Mouse (Mus musculus) CH12.LX (cell line): Measurements from ENCODE around the gene Trim59. TPM values are rescaled to one million over a fixed set of nuclear protein-coding genes. Genes with fewer than 3 reads are reported as not detected.

Experiments
- DNase-seq: peaks from one replicate; pipeline ENCODE4 v3.0.0-alpha.2; 2013; ENCODE audit errors: extremely low read depth
- H3K27ac ChIP-seq: 2 replicates; pipeline ENCODE4 v1.5.1; 2012; ENCODE audit warnings: low read depth, mild to moderate bottlenecking, control low read depth, moderate library complexity; ENCODE audit not compliant: insufficient read depth
- H3K27me3 ChIP-seq: replicated peaks from 2 replicates; pipeline ENCODE3; 2012; ENCODE audit warnings: inconsistent platforms
- H3K36me3 ChIP-seq, 2 experiments: replicated peaks in 1 of 2; 2 replicates each; pipeline versions ENCODE3 to v1.6.1; 2012; ENCODE audit warnings: inconsistent platforms in 1 of 2, low read length in 1 of 2, mild to moderate bottlenecking in 1 of 2, mixed read lengths in 1 of 2, moderate library complexity in 1 of 2; ENCODE audit not compliant: control insufficient read depth in 1 of 2, insufficient read depth in 1 of 2
- H3K4me1 ChIP-seq, 2 experiments: 2 replicates each; pipeline ENCODE4 v1.6.1; 2012; ENCODE audit warnings: inconsistent platforms in 1 of 2, moderate library complexity in 1 of 2; ENCODE audit not compliant: insufficient read depth in 2 of 2, control insufficient read depth in 1 of 2
- H3K4me2 ChIP-seq: 2 replicates; pipeline ENCODE4 v1.6.1; 2012; ENCODE audit warnings: low read depth, mild to moderate bottlenecking, control low read depth; ENCODE audit not compliant: poor library complexity, insufficient read depth, severe bottlenecking
- H3K4me3 ChIP-seq, 3 experiments: fragments of 150-350 bp in 1 of 3; sonication (generic) in 1 of 3; replicated peaks in 1 of 3; 2 replicates each; pipeline versions ENCODE3 to v1.5.1; 2011 to 2012; ENCODE audit warnings: low read depth in 2 of 3, low read length in 2 of 3, mild to moderate bottlenecking in 2 of 3, moderate library complexity in 2 of 3, control low read depth in 1 of 3, improper control_type of control experiment in 1 of 3, inconsistent platforms in 1 of 3, mixed read lengths in 1 of 3; ENCODE audit not compliant: poor library complexity in 1 of 3
- H3K79me2 ChIP-seq: replicated peaks from 2 replicates; pipeline ENCODE4 v1.6.1; 2012; ENCODE audit warnings: mild to moderate bottlenecking, moderate library complexity; ENCODE audit not compliant: control insufficient read depth, poor library complexity, insufficient read depth, severe bottlenecking; ENCODE audit errors: extremely low read depth
- H3K9ac ChIP-seq: 2 replicates; pipeline ENCODE4 v1.6.1; 2012; ENCODE audit warnings: low read depth, mild to moderate bottlenecking, control low read depth, moderate library complexity; ENCODE audit not compliant: insufficient read depth
- H3K9me3 ChIP-seq: replicated peaks from 2 replicates; pipeline ENCODE3; 2012; ENCODE audit warnings: low read length, inconsistent platforms, mixed read lengths
- BHLHE40 ChIP-seq: IDR thresholded peaks from 2 replicates; pipeline ENCODE4 v1.6.1; 2011; ENCODE audit warnings: mild to moderate bottlenecking, low read depth, low read length, improper control_type of control experiment
- CHD1 ChIP-seq: IDR thresholded peaks from 2 replicates; pipeline ENCODE4 v1.6.1; 2012; ENCODE audit warnings: low read depth, low read length, improper control_type of control experiment, inconsistent platforms
- CHD2 ChIP-seq: IDR thresholded peaks from 2 replicates; pipeline ENCODE4 v1.6.1; 2011; ENCODE audit warnings: low read length, improper control_type of control experiment
- CTCF ChIP-seq, 2 experiments: IDR thresholded peaks in 1 of 2; conservative IDR thresholded peaks in 1 of 2; 2 replicates each; pipeline ENCODE4 v1.5.1; 2011 to 2012; ENCODE audit warnings: low read depth in 2 of 2, low read length in 2 of 2, improper control_type of control experiment in 1 of 2, inconsistent platforms in 1 of 2, mild to moderate bottlenecking in 1 of 2, moderate library complexity in 1 of 2
- ELF1 ChIP-seq: IDR thresholded peaks from 2 replicates; pipeline ENCODE4 v1.6.1; 2014; ENCODE audit warnings: low read depth, mild to moderate bottlenecking, inconsistent platforms, low read length, improper control_type of control experiment
- EP300 ChIP-seq: IDR thresholded peaks from 2 replicates; pipeline ENCODE4 v1.6.1; 2011; ENCODE audit warnings: low read length, improper control_type of control experiment
- GABPA ChIP-seq: IDR thresholded peaks from 2 replicates; pipeline ENCODE4 v1.6.1; 2012; ENCODE audit warnings: low read depth, low read length, improper control_type of control experiment, inconsistent platforms; ENCODE audit not compliant: insufficient replicate concordance
- MAFK ChIP-seq: IDR thresholded peaks from 2 replicates; pipeline ENCODE4 v1.6.1; 2011; ENCODE audit warnings: low read length, improper control_type of control experiment; ENCODE audit not compliant: insufficient replicate concordance
- MAX ChIP-seq: IDR thresholded peaks from 2 replicates; pipeline ENCODE4 v1.6.1; 2011; ENCODE audit warnings: low read length, improper control_type of control experiment
- MEF2A ChIP-seq: IDR thresholded peaks from 2 replicates; pipeline ENCODE4 v1.6.1; 2014; ENCODE audit warnings: low read depth, mild to moderate bottlenecking, inconsistent platforms, low read length, improper control_type of control experiment, borderline replicate concordance
- NELFE ChIP-seq: IDR thresholded peaks from 2 replicates; pipeline ENCODE4 v1.6.1; 2011; ENCODE audit warnings: low read depth, low read length, improper control_type of control experiment
- NRF1 ChIP-seq: IDR thresholded peaks from 2 replicates; pipeline ENCODE4 v1.6.1; 2014; ENCODE audit warnings: low read depth, mild to moderate bottlenecking, inconsistent platforms, low read length, improper control_type of control experiment, moderate library complexity
- POLR2AphosphoS2 ChIP-seq: IDR thresholded peaks from 2 replicates; pipeline ENCODE4 v1.6.1; 2011; ENCODE audit warnings: low read depth, low read length, improper control_type of control experiment
- RAD21 ChIP-seq: IDR thresholded peaks from 2 replicates; pipeline ENCODE4 v1.6.1; 2011; ENCODE audit warnings: low read depth, mild to moderate bottlenecking, low read length, improper control_type of control experiment, moderate library complexity
- SMC3 ChIP-seq: IDR thresholded peaks from 2 replicates; pipeline ENCODE4 v1.6.1; 2011; ENCODE audit warnings: low read depth, low read length, improper control_type of control experiment
- TCF12 ChIP-seq: IDR thresholded peaks from 2 replicates; pipeline ENCODE4 v1.6.1; 2014; ENCODE audit warnings: low read depth, mild to moderate bottlenecking, inconsistent platforms, low read length, improper control_type of control experiment
- UBTF ChIP-seq: IDR thresholded peaks from 2 replicates; pipeline ENCODE4 v1.6.1; 2012; ENCODE audit warnings: low read depth, mild to moderate bottlenecking, inconsistent platforms, low read length, improper control_type of control experiment, moderate library complexity
- USF1 ChIP-seq: IDR thresholded peaks from 2 replicates; pipeline ENCODE4 v1.6.1; 2014; ENCODE audit warnings: low read depth, mild to moderate bottlenecking, inconsistent platforms, low read length, improper control_type of control experiment
- ZC3H11A ChIP-seq: IDR thresholded peaks from 2 replicates; pipeline ENCODE4 v1.6.1; 2012; ENCODE audit warnings: low read depth, mild to moderate bottlenecking, inconsistent platforms, low read length, improper control_type of control experiment
- ZKSCAN1 ChIP-seq: IDR thresholded peaks from 2 replicates; pipeline ENCODE4 v1.6.1; 2012; ENCODE audit warnings: low read depth, inconsistent platforms, low read length, improper control_type of control experiment, borderline replicate concordance
- ZMIZ1 ChIP-seq: IDR thresholded peaks from 2 replicates; pipeline ENCODE4 v1.6.1; 2012; ENCODE audit warnings: low read depth, mild to moderate bottlenecking, inconsistent platforms, low read length, improper control_type of control experiment
- ZNF384 ChIP-seq: IDR thresholded peaks from 2 replicates; pipeline ENCODE4 v1.6.1; 2012; ENCODE audit warnings: low read depth, low read length, improper control_type of control experiment, inconsistent platforms
- dilution Hi-C: fragments of 300-500 bp; cut with MboI; formaldehyde crosslinking; loops from 2 replicates; pipeline ENCODE4 v1.14.3; 2020; ENCODE audit warnings: low sequenced_read_pairs; ENCODE audit not compliant: extremely low pct_unique_long_range_greater_than_20kb, extremely low pct_ligation_motif_present
- in situ Hi-C: fragments of 300-500 bp; cut with MboI; formaldehyde crosslinking; loops from 3 replicates; pipeline ENCODE4 v1.14.3; 2019; ENCODE audit warnings: low sequenced_read_pairs, low pct_ligation_motif_present, low pct_unique_long_range_greater_than_20kb, mixed read lengths
- polyA plus RNA-seq: library from polyadenylated mRNA; unstranded; fragments of >175 nt; gene quantifications from 2 replicates; pipeline ENCODE4 v1.2.1, GENCODE M21; 2012; ENCODE audit warnings: low read depth; ENCODE audit not compliant: insufficient read length
- total RNA-seq, 2 experiments: library from RNA; depleted of rRNA; stranded (reverse); fragments of 300-350 nt in 1 of 2; fragments of >200 nt in 1 of 2; gene quantifications; 2 replicates each; pipeline ENCODE4 v1.2.3; 2012 to 2014

Gene Trim59
- total and polyA plus RNA-seq, 3 experiments, result 7.4 to 42.9 (median 29.1) TPM

DNA sequence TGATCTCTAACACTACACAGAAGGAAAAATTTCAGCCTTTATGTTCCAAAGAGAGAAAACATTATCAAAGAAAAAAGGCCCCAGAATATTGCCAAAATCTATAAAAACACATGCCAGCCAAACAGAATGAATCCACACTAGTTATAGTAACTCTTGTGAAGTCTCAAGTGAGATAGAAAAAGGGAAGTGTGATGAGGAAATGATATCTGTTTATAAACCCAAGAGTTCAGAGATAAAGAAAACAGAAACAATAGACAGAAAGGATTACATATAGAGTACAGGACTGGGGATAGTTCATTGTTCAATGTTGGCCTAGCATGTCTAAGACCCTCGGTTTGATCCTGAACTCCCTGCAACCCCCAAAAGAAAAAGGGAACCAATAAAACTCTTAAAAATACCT is 18.2 kb upstream of the Trim59 start:
- Histone ChIP-seq H3K4me1 (peaks cover 0 to 16% of the 10 kb centered on the region in 2 experiments; a peak in 2 of 4 replicates), H3K79me2 (no peaks in the 10 kb centered on the region), H3K27ac (no peak overlapping the region), H3K27me3 (no peaks in the 10 kb centered on the region), H3K9me3 (no peaks in the 10 kb centered on the region), H3K4me2 (no peak overlapping the region), H3K9ac (no peak overlapping the region), H3K36me3 (peaks cover 0 to 13% of the 10 kb centered on the region in 2 experiments), H3K4me3 (no peak overlapping the region)
- dilution Hi-C loops, result no loop called here
- in situ Hi-C loops, result no loop called here
- TF ChIP-seq USF1 (no peak), MEF2A (no peak), BHLHE40 (no peak), NRF1 (no peak), CTCF (conservative IDR thresholded peaks at IDR 0.05 in 1 of 2, IDR thresholded peaks at IDR 0.05 in 1 of 2; ENCODE audit: low read depth in 2 of 2, low read length in 2 of 2) (no peak)
- DNase-seq, result no peak

DNA sequence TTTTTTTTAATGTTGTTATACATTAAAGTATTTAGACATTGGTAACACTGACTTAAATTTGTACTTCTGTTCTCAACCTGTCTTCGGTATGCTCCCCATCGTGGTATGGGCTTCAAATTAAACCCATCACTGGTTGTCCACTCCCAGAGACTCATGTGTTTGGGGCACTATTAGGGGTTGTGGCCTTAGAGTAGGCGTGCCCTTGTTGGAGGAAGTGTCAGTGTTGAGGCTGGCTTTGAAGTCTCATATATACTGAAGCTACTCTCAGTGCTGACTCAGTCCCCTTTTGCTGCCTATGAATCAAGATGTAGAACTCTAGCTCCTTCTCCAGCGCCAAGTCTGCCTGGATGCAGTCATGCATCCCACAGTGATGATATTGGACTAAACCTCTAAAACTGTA is 16.1 kb upstream of the Trim59 start:
- Histone ChIP-seq H3K9me3 (no peaks in the 10 kb centered on the region), H3K4me1 (peaks cover 0 to 16% of the 10 kb centered on the region in 2 experiments; a peak in 2 of 4 replicates), H3K27ac (no peak overlapping the region), H3K9ac (no peak overlapping the region)
- in situ Hi-C loops, result no loop called here
- dilution Hi-C loops, result no loop called here
- no peak for TF ChIP-seq ZC3H11A
- TF ChIP-seq TCF12, result no peak
- no peak for TF ChIP-seq NRF1
- no peak for TF ChIP-seq EP300
- TF ChIP-seq ZMIZ1, result no peak
- TF ChIP-seq NELFE, result no peak
- no peak for TF ChIP-seq RAD21
- no peak for TF ChIP-seq POLR2AphosphoS2
- TF ChIP-seq CHD1, result no peak
- no peak for TF ChIP-seq CHD2
- TF ChIP-seq UBTF, result no peak
- TF ChIP-seq, all 38 proteins: peak for 0
- Histone ChIP-seq H3K36me3 (peaks cover 0 to 5% of the 10 kb centered on the region in 2 experiments), H3K27me3 (no peaks in the 10 kb centered on the region), H3K4me3 (no peak overlapping the region), H3K4me2 (no peak overlapping the region), H3K79me2 (no peaks in the 10 kb centered on the region)
- no peak for DNase-seq

DNA sequence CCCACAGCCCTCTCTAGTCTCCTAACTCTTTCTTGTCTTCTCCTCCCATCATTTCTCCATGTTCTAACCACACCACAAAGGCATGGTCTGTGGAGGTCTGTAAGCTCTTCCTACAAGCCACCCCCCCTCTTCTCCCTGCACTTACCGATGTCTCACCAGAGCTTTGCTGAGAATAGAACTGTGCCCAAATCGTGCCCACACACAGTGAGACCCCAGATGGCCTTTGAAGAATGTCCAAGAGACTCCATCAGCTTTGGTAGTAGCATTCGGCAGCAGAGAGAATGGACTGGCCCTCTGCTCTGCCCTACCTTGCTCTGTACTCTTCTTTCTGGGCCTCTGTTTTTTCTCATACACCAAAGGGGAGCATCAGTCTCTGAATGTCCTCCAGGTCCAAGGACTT is 11.3 kb upstream of the Trim59 start:
- dilution Hi-C loops (no loop called here), in situ Hi-C loops (no loop called here)
- H3K79me2 ChIP-seq, result no peaks in the 10 kb centered on the region
- no peak overlapping the region for H3K9ac ChIP-seq
- H3K27me3 ChIP-seq, result no peaks in the 10 kb centered on the region
- H3K4me2 ChIP-seq, result no peak overlapping the region
- H3K36me3 ChIP-seq, result peaks cover 0 to 1% of the 10 kb centered on the region in 2 experiments
- TF ChIP-seq GABPA (no peak), UBTF (no peak), CHD2 (no peak), ZNF384 (no peak), TCF12 (no peak), ZMIZ1 (no peak), MAFK (no peak), NRF1 (no peak), BHLHE40 (no peak), ZKSCAN1 (no peak), MAX (no peak), POLR2AphosphoS2 (no peak), RAD21 (no peak), SMC3 (no peak), ELF1 (no peak)
- no peak for DNase-seq
- H3K4me1 ChIP-seq, result no peaks in the 10 kb centered on the region
- H3K4me3 ChIP-seq, result no peak overlapping the region
- H3K27ac ChIP-seq, result no peak overlapping the region
- H3K9me3 ChIP-seq, result no peaks in the 10 kb centered on the region
